Mouse (Mus musculus) stomach, postnatal 0 days (tissue): ENCODE results near the gene Msi2. TPM values are rescaled to one million over a fixed set of nuclear protein-coding genes. Genes with fewer than 3 reads are reported as not detected.
A peak's percentile ranks its signal among the peaks of the same experiment; 100 is the strongest.

Experiments
- ATAC-seq: fragments of 200-750 bp; cut with Nextera tagmentation; 2 replicates; pipeline ENCODE4 v1.8.0; 2017; ENCODE audit not compliant: low FRiP score, low TSS enrichment
- DNase-seq: peaks from one replicate; pipeline ENCODE4 v3.0.0-alpha.2; 2016; ENCODE audit warnings: low spot score
- H3K27ac ChIP-seq: fragments of 300-500 bp; sonication (generic); replicated peaks from 2 replicates; pipeline ENCODE4 v1.5.1; 2014; ENCODE audit warnings: mild to moderate bottlenecking, control low read depth
- H3K27me3 ChIP-seq: fragments of 300-500 bp; sonication (generic); 2 replicates; pipeline ENCODE4 v1.6.1; 2014; ENCODE audit warnings: low read length; ENCODE audit not compliant: control insufficient read depth, insufficient read depth
- H3K36me3 ChIP-seq: fragments of 300-500 bp; sonication (generic); 2 replicates; pipeline ENCODE4 v1.6.1; 2014; ENCODE audit warnings: low read length, mixed read lengths; ENCODE audit not compliant: control insufficient read depth, insufficient read depth
- H3K4me1 ChIP-seq: fragments of 300-500 bp; sonication (generic); replicated peaks from 2 replicates; pipeline ENCODE4 v1.6.1; 2014; ENCODE audit warnings: antibody characterized with exemption; ENCODE audit not compliant: control insufficient read depth, insufficient read depth
- H3K4me2 ChIP-seq: fragments of 300-500 bp; sonication (generic); replicated peaks from 2 replicates; pipeline ENCODE4 v1.6.1; 2014; ENCODE audit warnings: low read depth, mild to moderate bottlenecking, control low read depth, moderate library complexity
- H3K4me3 ChIP-seq: fragments of 300-500 bp; sonication (generic); 2 replicates; pipeline ENCODE4 v1.5.1; 2014; ENCODE audit warnings: low read depth, low read length, control low read depth
- H3K9ac ChIP-seq: fragments of 300-500 bp; sonication (generic); 2 replicates; pipeline ENCODE4 v1.6.1; 2014; ENCODE audit warnings: mild to moderate bottlenecking, low read length, control low read depth, mixed read lengths
- H3K9me3 ChIP-seq: fragments of 300-500 bp; sonication (generic); 2 replicates; pipeline ENCODE4 v1.6.1; 2016; ENCODE audit warnings: low read length; ENCODE audit not compliant: control insufficient read depth
- CTCF ChIP-seq: IDR thresholded peaks from 2 replicates; pipeline ENCODE4 v1.5.1; 2016; ENCODE audit warnings: antibody characterized with exemption, low read depth, mild to moderate bottlenecking, moderate library complexity
- EP300 ChIP-seq: optimal IDR thresholded peaks from 2 replicates; pipeline ENCODE3; 2016; ENCODE audit warnings: antibody characterized with exemption
- WGBS: fragments of 180-500 bp; shearing (Covaris S2); extraction: QIAGEN DNeasy Blood & Tissue Kit; methylation state at CpG from one replicate; pipeline ENCODE4 v1.1.7; 2014; 5-methylcytosine and 5-hydroxymethylcytosine counted together
- polyA plus RNA-seq: library from polyadenylated mRNA; unstranded; fragments of >200 nt; fragmentation: Nextera tagmentation; extraction: Ambion mirVana; gene quantifications from 2 replicates; pipeline ENCODE4 v1.2.1, GENCODE M21; 2015

Gene Msi2
- polyA plus RNA-seq, 1 experiment from 2014 or later = 6.7 TPM

DNA sequence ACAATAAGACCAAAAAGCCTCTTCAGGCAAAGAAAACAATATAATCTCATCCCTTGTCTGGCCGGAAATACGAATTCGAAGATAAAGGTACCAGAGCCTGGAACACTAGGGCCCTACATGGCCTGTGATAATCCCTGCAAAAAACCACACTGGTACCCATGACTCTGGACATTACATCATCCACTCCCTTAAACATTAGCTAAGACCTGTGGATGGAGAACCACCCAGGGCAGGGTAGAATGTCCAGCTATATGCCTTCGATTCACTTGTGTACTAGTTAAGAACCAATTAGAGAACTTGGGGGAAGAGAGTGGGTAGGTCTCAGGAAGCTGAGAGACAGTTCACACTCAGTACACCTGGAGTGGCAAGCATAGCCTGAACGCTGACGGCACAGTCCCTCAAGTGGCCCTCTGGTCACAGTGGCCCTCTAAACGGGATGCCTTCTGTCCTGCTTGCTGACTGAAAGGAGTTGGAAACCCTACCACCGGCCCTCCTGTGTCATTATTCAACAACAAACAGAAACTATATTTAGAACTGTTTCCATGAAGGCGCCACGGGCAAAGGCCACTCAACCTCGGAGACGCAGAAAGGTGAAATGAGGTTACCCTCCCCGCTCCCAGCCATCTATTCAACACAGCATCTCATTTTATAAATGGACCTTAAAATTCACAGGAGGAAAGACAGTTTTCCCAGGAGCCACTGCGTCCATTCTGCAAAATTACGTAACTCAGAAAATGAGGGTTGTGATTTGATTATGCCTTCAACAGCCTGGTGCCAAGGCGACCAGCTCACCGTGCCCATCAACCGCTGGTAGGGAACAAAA lies 63.7 kb downstream of the Msi2 start:
- no peak overlapping the region for H3K4me3 ChIP-seq
- H3K36me3 ChIP-seq = no peaks in the 10 kb centered on the region
- no peaks in the 10 kb centered on the region for H3K27me3 ChIP-seq
- H3K4me1 ChIP-seq = no peaks in the 10 kb centered on the region
- DNase-seq (no peak), ATAC-seq (no peak)
- WGBS = 67% methylated on average over 18 of the region's 18 CpGs
- TF ChIP-seq CTCF (no peak), EP300 (no peak)
- H3K9me3 ChIP-seq = no peaks in the 10 kb centered on the region
- H3K4me2 ChIP-seq = no peak overlapping the region
- no peak overlapping the region for H3K27ac ChIP-seq
- H3K9ac ChIP-seq = no peak overlapping the region

DNA sequence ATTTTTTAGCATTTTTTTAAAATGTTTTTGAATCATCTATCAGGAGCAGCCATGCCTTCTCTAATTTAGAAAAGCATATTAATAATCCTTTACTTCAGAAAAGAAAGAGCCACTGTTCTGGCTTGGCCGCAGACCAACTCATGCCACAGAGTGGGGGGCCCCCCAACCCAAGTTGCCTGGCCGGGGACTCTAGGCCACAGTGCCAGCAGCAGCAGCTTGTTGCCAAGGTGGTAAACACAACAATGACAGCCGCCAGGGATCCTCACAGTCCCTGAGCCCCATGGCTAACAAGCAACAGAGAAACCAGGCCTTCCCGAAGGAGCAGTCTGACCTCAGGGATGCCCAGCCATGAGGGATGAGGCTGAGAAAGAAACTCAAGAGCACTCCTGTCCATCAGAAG lies 68.0 kb downstream of the Msi2 start:
- Histone ChIP-seq H3K27ac (no peak overlapping the region), H3K4me1 (no peaks in the 10 kb centered on the region), H3K9ac (no peak overlapping the region), H3K27me3 (no peaks in the 10 kb centered on the region), H3K4me3 (no peak overlapping the region), H3K9me3 (no peaks in the 10 kb centered on the region), H3K36me3 (no peaks in the 10 kb centered on the region), H3K4me2 (no peak overlapping the region)
- WGBS = 61% methylated on average over 4 of the region's 4 CpGs
- DNase-seq = no peak
- no peak for TF ChIP-seq EP300
- TF ChIP-seq CTCF = no peak
- no peak for ATAC-seq

DNA sequence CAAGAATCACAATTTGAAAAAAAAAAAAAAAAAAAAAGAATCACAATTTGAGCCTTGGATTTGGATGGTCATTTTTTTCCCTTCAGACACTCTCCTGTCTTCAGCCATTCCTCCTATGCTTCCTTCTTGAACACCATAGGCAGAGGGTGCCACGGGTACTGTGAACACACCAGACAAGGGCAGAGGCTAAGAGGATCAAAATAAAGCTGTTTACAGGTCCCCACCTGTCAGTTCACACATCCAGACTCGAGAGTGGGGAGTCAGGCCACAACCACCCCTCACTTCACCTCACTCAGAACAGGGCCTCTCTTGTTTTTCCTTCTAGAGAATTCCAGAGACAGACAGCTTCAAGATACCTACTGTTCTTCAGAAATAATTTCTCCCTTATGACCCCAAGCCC lies 69.3 kb downstream of the Msi2 start:
- no peak overlapping the region for H3K27ac ChIP-seq
- H3K9me3 ChIP-seq = no peaks in the 10 kb centered on the region
- no peak for ATAC-seq
- no peak for TF ChIP-seq CTCF
- no peak for TF ChIP-seq EP300
- no peak for DNase-seq
- H3K4me1 ChIP-seq = no peaks in the 10 kb centered on the region
- no peaks in the 10 kb centered on the region for H3K27me3 ChIP-seq
- H3K4me3 ChIP-seq = no peak overlapping the region
- H3K36me3 ChIP-seq = no peaks in the 10 kb centered on the region
- no peak overlapping the region for H3K4me2 ChIP-seq
- WGBS = 43% methylated on average over 2 of the region's 2 CpGs
- no peak overlapping the region for H3K9ac ChIP-seq

DNA sequence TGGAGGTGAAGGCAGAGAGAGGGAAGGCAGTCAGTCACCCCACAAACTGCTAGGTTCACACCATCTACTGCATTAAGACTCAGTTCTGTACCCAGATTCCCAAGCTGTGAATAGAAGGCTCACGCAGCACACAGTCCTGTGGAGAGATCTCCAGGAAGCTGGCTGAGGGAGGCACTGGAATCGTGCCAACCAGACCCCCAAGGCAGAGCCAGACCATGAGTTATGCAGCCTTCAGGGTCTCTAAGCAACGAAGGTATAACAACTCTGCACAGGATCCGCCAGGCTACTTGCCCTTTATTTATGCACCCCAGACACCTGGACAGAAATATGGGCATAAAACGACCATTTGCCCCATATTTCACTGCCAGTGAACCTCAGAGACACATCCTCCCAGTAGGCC lies 69.9 kb downstream of the Msi2 start:
- DNase-seq = no peak
- peak; percentile 22; the same call in 1 of the 2 replicates for ATAC-seq
- Histone ChIP-seq H3K4me3 (no peak overlapping the region), H3K9ac (no peak overlapping the region), H3K27ac (no peak overlapping the region), H3K36me3 (no peaks in the 10 kb centered on the region), H3K27me3 (no peaks in the 10 kb centered on the region), H3K4me2 (no peak overlapping the region), H3K4me1 (no peaks in the 10 kb centered on the region), H3K9me3 (no peaks in the 10 kb centered on the region)
- no peak for TF ChIP-seq CTCF
- TF ChIP-seq EP300 = no peak
- 48% methylated on average over 5 of the region's 5 CpGs for WGBS

DNA sequence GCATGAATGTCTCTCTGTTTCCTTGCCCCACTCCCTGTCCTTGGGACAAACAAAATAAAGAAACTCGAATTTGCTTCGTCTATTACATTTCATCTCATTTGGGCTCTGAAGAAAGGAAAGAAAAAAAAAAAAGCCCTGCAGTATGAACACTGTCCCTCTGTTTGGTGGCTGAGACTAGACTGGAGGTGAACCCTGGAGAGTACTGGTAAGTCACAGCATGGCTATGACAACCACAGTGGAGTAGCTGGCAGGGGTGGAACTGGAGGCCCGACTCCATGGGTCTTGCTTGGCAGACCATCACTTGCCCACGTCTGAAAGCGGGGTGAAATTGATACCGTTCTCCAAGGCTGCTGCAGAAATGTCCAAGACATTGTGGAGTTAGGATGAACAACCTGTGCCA lies 71.8 kb downstream of the Msi2 start:
- Histone ChIP-seq H3K4me2 (no peak overlapping the region), H3K9ac (no peak overlapping the region), H3K27me3 (no peaks in the 10 kb centered on the region), H3K4me1 (no peaks in the 10 kb centered on the region), H3K36me3 (no peaks in the 10 kb centered on the region), H3K4me3 (no peak overlapping the region), H3K27ac (no peak overlapping the region), H3K9me3 (no peaks in the 10 kb centered on the region)
- ATAC-seq = no peak
- DNase-seq = no peak
- 87% methylated on average over 6 of the region's 6 CpGs for WGBS
- TF ChIP-seq EP300 = no peak
- no peak for TF ChIP-seq CTCF

DNA sequence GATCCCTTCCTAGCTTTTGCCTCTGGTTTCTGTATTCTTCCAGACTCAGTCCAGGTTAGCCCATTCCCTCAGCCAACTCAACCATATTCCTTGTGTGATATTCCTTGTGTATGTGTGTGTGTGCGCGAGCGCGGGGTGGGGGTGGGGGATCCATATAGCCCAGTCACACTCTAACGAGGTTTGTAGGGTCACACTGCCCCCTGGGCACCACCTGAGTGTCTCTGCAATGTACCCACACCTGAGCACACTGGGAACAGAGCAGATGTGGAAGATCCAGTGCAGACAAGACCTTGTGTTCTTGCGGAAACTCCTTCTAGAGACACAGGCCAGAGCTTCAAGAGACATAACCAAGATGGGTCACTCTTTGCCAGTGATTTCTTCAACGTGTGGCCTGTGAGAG lies 72.5 kb downstream of the Msi2 start:
- Histone ChIP-seq H3K36me3 (no peaks in the 10 kb centered on the region), H3K27me3 (no peaks in the 10 kb centered on the region), H3K4me3 (no peak overlapping the region), H3K9ac (no peak overlapping the region), H3K4me1 (no peaks in the 10 kb centered on the region), H3K4me2 (no peak overlapping the region), H3K27ac (no peak overlapping the region), H3K9me3 (no peaks in the 10 kb centered on the region)
- ATAC-seq = no peak
- 76% methylated on average over 7 of the region's 7 CpGs for whole genome bisulfite sequencing
- TF ChIP-seq CTCF (0 out of 2 replicates have a peak, but pooled peaks have one; percentile 15), EP300 (no peak)
- no peak for DNase-seq
